Mouse (Mus musculus) midbrain, embryonic 11.5 days (tissue): ENCODE measurements around the gene Sctr. TPM values are rescaled to one million over a fixed set of nuclear protein-coding genes. Genes with fewer than 3 reads are reported as not detected.

Experiments
- ATAC-seq: fragments of 200-750 bp; cut with Nextera tagmentation; 2 replicates; pipeline ENCODE4 v1.8.0; 2017; ENCODE audit warnings: moderate TSS enrichment, moderate library complexity; ENCODE audit not compliant: low FRiP score
- DNase-seq: peaks from one replicate; pipeline ENCODE4 v3.0.0; 2015; ENCODE audit warnings: low spot score; ENCODE audit errors: missing footprints
- H3K27ac ChIP-seq: fragments of 300-500 bp; sonication (generic); 2 replicates; pipeline ENCODE4 v1.5.1; 2014; ENCODE audit warnings: low read depth, low read length
- H3K27me3 ChIP-seq: fragments of 300-500 bp; sonication (generic); 2 replicates; pipeline ENCODE4 v1.6.1; 2014; ENCODE audit warnings: mild to moderate bottlenecking, low read length, moderate library complexity, mixed read lengths; ENCODE audit not compliant: control insufficient read depth, insufficient read depth
- H3K36me3 ChIP-seq: fragments of 300-500 bp; sonication (generic); 2 replicates; pipeline ENCODE4 v1.6.1; 2014; ENCODE audit warnings: mild to moderate bottlenecking, low read length, moderate library complexity, mixed read lengths; ENCODE audit not compliant: control insufficient read depth, insufficient read depth
- H3K4me1 ChIP-seq: fragments of 300-500 bp; sonication (generic); 2 replicates; pipeline ENCODE4 v1.6.1; 2014; ENCODE audit warnings: low read length; ENCODE audit not compliant: control insufficient read depth, insufficient read depth
- H3K4me2 ChIP-seq: fragments of 300-500 bp; sonication (generic); 2 replicates; pipeline ENCODE4 v1.6.1; 2014; ENCODE audit warnings: mild to moderate bottlenecking, moderate library complexity
- H3K4me3 ChIP-seq: fragments of 300-500 bp; sonication (generic); 2 replicates; pipeline ENCODE4 v1.5.1; 2014; ENCODE audit warnings: low read depth, low read length
- H3K9ac ChIP-seq: fragments of 300-500 bp; sonication (generic); 2 replicates; pipeline ENCODE4 v1.6.1; 2014; ENCODE audit warnings: low read length
- H3K9me3 ChIP-seq: fragments of 300-500 bp; sonication (generic); 2 replicates; pipeline ENCODE4 v1.6.1; 2016; ENCODE audit warnings: low read length; ENCODE audit not compliant: control insufficient read depth
- WGBS: fragments of 180-500 bp; shearing (Covaris S2); extraction: QIAGEN DNeasy Blood & Tissue Kit; methylation state at CpG from one replicate; pipeline ENCODE4 v1.1.7; 2014; 5-methylcytosine and 5-hydroxymethylcytosine counted together
- polyA plus RNA-seq: library from polyadenylated mRNA; unstranded; fragments of >200 nt; fragmentation: Nextera tagmentation; extraction: Ambion mirVana; gene quantifications from 2 replicates; pipeline ENCODE4 v1.2.1, GENCODE M21; 2014

Sctr gene
- polyA plus RNA-seq, 1 experiment from 2014 or later = 0.53 TPM

- Histone ChIP-seq H3K4me1 (no peaks in the 10 kb centered on the region), H3K4me2 (no peak overlapping the region), H3K9ac (no peak overlapping the region), H3K27me3 (no peaks in the 10 kb centered on the region), H3K9me3 (no peaks in the 10 kb centered on the region), H3K36me3 (no peaks in the 10 kb centered on the region), H3K27ac (no peak overlapping the region), H3K4me3 (no peak overlapping the region)
- ATAC-seq (no peak), DNase-seq (no peak)
- 66% methylated on average over 7 of the region's 7 CpGs for WGBS
Observed at GRCm38 (mm10) chr1:120056236-120056635, 49.5 kb downstream of the Sctr start.

GRCm38 (mm10) chr1:120057044-120057443, 50.4 kb downstream of the Sctr start:
- no peak for DNase-seq
- WGBS = 75% methylated on average over 14 of the region's 14 CpGs
- Histone ChIP-seq H3K27me3 (no peaks in the 10 kb centered on the region), H3K9ac (no peak overlapping the region), H3K4me2 (no peak overlapping the region), H3K4me3 (no peak overlapping the region), H3K9me3 (no peaks in the 10 kb centered on the region), H3K27ac (no peak overlapping the region), H3K4me1 (no peaks in the 10 kb centered on the region), H3K36me3 (no peaks in the 10 kb centered on the region)
- no peak for ATAC-seq

- Histone ChIP-seq H3K27ac (no peak overlapping the region), H3K4me2 (no peak overlapping the region), H3K36me3 (no peaks in the 10 kb centered on the region), H3K4me1 (no peaks in the 10 kb centered on the region), H3K9me3 (no peaks in the 10 kb centered on the region), H3K27me3 (no peaks in the 10 kb centered on the region), H3K9ac (no peak overlapping the region), H3K4me3 (no peak overlapping the region)
- DNase-seq (no peak), ATAC-seq (no peak)
- WGBS = 77% methylated on average over 8 of the region's 8 CpGs
Observed at GRCm38 (mm10) chr1:120057674-120058430, 51.2 kb downstream of the Sctr start.

- Histone ChIP-seq H3K4me1 (no peaks in the 10 kb centered on the region), H3K9me3 (no peaks in the 10 kb centered on the region), H3K9ac (no peak overlapping the region), H3K27ac (no peak overlapping the region), H3K27me3 (no peaks in the 10 kb centered on the region), H3K4me3 (no peak overlapping the region), H3K36me3 (no peaks in the 10 kb centered on the region), H3K4me2 (no peak overlapping the region)
- ATAC-seq (no peak), DNase-seq (no peak)
- WGBS = 66% methylated on average over 5 of the region's 5 CpGs
Observed at GRCm38 (mm10) chr1:120060687-120061086, 54.0 kb downstream of the Sctr start.

GRCm38 (mm10) chr1:120062231-120062630, 55.5 kb downstream of the Sctr start:
- Histone ChIP-seq H3K4me2 (no peak overlapping the region), H3K4me1 (no peaks in the 10 kb centered on the region), H3K27ac (no peak overlapping the region), H3K9me3 (no peaks in the 10 kb centered on the region), H3K9ac (no peak overlapping the region), H3K36me3 (no peaks in the 10 kb centered on the region), H3K4me3 (no peak overlapping the region), H3K27me3 (no peaks in the 10 kb centered on the region)
- DNase-seq (no peak), ATAC-seq (no peak)
- 92% methylated on average over 7 of the region's 7 CpGs for WGBS

- H3K9me3 ChIP-seq = no peaks in the 10 kb centered on the region
- no peak overlapping the region for H3K27ac ChIP-seq
- H3K36me3 ChIP-seq = no peaks in the 10 kb centered on the region
- 92% methylated on average over 11 of the region's 11 CpGs for WGBS
- ATAC-seq = no peak
- no peak overlapping the region for H3K9ac ChIP-seq
- H3K27me3 ChIP-seq = no peaks in the 10 kb centered on the region
- no peak for DNase-seq
- no peaks in the 10 kb centered on the region for H3K4me1 ChIP-seq
- no peak overlapping the region for H3K4me3 ChIP-seq
- no peak overlapping the region for H3K4me2 ChIP-seq
Observed at GRCm38 (mm10) chr1:120064036-120064682, 57.5 kb downstream of the Sctr start.

- Histone ChIP-seq H3K9ac (no peak overlapping the region), H3K4me2 (no peak overlapping the region), H3K27ac (no peak overlapping the region), H3K4me1 (no peaks in the 10 kb centered on the region), H3K9me3 (no peaks in the 10 kb centered on the region), H3K27me3 (no peaks in the 10 kb centered on the region), H3K4me3 (no peak overlapping the region), H3K36me3 (no peaks in the 10 kb centered on the region)
- DNase-seq = no peak
- ATAC-seq = no peak
- WGBS = 85% methylated on average over 8 of the region's 8 CpGs
Observed at GRCm38 (mm10) chr1:120066159-120066558, 59.5 kb downstream of the Sctr start.

GRCm38 (mm10) chr1:120066625-120067024, 59.9 kb downstream of the Sctr start:
- Histone ChIP-seq H3K4me3 (no peak overlapping the region), H3K9ac (no peak overlapping the region), H3K27ac (no peak overlapping the region), H3K36me3 (no peaks in the 10 kb centered on the region), H3K9me3 (no peaks in the 10 kb centered on the region), H3K4me1 (no peaks in the 10 kb centered on the region), H3K27me3 (no peaks in the 10 kb centered on the region), H3K4me2 (no peak overlapping the region)
- ATAC-seq (no peak), DNase-seq (no peak)
- 80% methylated on average over 3 of the region's 3 CpGs for WGBS

GRCm38 (mm10) chr1:120069120-120069519, 62.4 kb downstream of the Sctr start:
- H3K4me3 ChIP-seq = no peak overlapping the region
- DNase-seq (no peak), ATAC-seq (no peak)
- no peak overlapping the region for H3K4me2 ChIP-seq
- 81% methylated on average over 5 of the region's 5 CpGs for WGBS
- peaks cover 9% of the 10 kb centered on the region; the same call in 1 of the 2 replicates for H3K4me1 ChIP-seq
- no peaks in the 10 kb centered on the region for H3K36me3 ChIP-seq
- peaks cover 10% of the 10 kb centered on the region for H3K27me3 ChIP-seq
- no peaks in the 10 kb centered on the region for H3K9me3 ChIP-seq
- no peak overlapping the region for H3K27ac ChIP-seq
- H3K9ac ChIP-seq = no peak overlapping the region
